Mouse (Mus musculus) kidney, adult 18-20 months (tissue): ENCODE measurements around the gene Abhd5.

Experiments used
- DNase-seq: peaks from one replicate; pipeline ENCODE4 v3.0.0; 2021

Abhd5 gene

DNA sequence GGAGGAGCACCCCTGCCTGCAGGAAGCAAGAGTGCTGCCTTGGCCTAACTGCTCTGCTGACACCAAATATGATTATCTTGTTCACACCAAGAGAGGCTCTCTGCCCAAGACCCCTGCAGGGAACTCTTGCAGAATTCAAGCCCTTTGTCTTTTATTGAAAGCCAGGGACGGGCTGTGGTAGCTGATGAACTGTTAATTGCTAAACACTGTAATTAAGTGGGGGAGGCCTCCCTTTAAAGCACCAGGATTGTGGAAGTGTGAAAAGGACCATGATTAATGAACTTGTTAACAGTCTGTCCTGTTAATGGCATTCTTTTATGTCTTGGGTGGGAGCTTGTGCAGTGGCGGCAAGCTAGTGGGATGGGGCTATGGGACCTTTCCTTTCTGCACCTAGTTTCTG lies 65.2 kb downstream of the Abhd5 start:
- no peak for DNase-seq

DNA sequence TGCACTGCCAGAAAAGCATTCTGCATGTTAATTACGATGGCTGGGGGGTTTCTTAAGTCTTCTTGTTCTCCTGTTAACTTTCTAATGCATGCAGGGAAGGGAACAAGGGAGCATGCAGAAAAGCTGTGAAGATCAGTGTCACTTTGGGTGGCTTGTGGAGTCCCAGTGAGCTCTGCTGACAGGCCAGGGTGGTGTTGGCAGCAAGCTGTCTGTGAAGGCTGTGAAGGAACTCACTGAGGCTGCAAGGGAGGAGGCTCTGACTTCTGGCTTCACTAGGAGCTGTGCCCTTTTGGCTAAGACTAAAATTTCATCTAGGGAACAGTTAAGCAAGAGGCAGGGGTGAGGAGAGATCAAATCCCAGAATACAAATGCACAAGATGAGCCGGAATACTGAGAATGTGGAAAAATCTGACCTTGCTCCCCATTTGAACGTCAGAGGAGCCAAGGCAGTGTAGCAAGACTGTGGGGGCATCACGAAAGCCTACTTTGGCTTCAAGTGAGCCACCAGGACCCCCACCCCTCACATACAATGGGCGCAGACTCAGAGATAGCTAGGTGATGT lies 68.9 kb downstream of the Abhd5 start:
- no peak for DNase-seq

DNA sequence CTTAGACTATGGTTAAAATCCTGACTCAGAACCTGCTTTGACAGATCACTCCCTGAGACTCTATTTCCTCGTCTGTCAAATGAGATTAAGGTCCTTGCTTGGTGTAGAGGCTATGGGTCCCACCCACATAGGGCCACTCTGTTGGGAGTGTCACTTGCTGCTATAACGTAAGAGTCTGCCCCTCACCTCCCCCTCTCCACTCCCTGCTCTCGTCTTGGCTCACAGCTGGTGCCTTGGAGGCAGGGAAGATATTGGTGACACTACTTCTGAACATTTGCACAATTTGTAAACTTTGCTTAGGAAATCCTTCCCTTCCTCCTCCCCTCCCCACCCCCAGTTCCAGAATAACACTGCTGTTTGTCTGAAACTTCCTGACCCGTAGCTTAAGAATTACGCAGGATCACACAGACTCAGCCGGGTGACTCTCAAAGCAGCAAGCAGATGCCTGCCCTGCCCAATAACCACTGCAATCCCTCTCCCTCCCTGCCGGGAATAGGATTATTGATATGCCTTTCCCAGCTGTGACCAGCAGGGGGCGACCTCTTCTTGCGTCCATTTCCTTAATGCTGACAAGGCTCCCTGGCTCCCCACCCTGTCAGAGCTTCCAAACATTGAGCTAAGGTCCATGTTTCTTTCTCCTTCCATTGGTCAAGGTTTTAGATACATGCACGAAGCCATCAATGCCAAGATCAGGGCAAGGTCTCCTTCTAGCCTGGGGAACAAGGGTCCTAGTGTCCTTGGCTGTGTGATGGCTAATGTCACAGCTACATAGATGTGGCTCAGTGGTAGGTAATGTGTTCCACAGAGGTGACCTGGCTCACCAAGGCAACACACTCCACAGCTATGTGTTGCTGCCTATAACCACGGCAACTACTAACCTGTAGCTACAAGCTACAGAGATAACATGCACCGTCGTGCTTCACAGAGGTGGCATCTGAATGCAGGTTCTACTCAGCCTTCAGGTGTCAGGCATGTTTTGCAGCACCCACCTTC lies 69.7 kb downstream of the Abhd5 start:
- DNase-seq, result peak; percentile 68

DNA sequence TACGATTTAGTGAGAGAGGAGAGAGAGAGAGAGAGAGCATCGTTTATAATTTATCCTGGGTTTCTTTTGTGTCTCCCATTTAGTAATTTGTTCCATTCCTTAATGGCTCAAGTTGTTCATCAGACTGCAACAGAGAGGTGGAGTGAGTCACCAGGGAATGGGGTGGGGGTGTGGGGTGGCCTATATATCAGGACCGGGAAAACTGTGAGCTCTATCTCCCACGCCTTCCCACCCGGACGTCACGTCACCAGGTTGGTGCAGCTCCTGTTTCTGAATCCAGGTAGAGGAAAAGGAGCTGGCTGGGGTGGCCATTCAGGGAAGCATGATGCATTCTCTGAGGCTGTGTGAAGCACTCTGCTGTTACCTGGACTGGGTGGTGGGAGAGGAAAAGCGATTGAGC lies 70.5 kb downstream of the Abhd5 start:
- no peak for DNase-seq

DNA sequence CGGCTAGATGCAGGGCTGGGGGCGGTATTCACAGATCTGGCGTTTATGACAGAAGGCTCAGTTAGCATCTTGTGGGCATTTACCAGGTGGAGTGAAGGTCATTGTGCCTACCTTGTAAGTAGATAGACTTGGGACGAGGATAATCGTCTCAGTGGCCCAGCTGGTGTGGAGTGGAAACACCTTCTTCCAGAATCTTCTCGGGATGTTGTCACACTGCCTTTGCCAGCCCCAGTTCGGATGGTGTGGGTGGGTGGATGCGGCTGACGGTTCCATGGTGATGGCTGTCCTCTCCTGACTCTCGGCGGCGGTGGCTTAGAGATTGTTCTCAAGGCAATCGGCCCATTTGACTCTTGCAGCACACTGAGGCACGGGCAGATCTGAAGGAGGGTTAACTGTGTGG lies 71.3 kb downstream of the Abhd5 start:
- DNase-seq, result no peak

DNA sequence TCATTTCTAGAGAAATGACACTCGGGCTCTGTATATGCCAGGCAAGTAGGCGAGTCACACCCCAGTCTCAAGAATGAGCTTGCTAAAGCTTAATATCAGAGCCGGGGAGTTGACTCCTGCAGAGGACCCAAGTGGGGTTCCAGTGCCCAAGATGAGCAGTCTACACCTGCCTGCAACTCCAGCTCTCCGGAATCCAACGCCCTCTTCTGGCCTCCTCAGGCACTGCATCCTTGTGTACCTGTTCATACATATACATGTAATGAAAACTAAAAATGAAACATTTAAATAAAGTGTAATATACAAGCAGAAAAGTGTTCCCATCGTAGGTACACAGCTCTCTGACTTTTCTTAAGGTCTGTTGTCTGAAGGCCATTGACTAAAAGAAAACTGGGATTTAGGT lies 71.7 kb downstream of the Abhd5 start:
- no peak for DNase-seq

DNA sequence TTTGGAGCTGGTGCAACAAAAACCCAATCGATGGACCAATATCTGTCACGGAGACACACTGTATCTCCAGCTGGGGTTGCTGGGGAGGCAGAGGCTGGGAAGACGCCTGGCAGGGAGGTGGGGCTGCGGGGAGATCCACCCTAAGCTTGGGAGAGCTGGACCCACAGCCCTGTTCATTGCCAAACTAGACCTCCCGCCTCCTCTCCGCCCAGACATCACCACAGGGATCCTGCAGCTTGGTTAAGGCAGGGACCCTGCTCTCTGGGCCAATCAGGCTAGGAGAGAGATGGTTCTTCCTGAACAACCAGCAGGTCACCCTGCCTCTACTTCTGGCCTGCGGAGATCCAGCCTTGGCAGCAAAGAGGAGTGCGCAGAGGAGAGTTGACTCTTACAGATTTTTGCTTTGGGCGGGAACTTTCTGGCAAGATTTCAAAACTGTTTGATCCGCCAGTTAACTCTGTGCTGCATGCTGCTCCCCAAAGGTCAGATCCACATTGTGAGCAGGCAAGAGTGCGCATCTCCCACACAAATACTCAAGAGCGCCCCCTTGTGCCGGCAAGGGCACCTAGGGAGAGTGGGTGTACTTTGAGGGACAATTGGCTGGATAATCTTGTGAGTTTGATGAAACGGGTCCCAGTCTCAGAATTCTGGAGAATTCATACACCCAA lies 73.7 kb downstream of the Abhd5 start:
- peak; percentile 14 for DNase-seq

DNA sequence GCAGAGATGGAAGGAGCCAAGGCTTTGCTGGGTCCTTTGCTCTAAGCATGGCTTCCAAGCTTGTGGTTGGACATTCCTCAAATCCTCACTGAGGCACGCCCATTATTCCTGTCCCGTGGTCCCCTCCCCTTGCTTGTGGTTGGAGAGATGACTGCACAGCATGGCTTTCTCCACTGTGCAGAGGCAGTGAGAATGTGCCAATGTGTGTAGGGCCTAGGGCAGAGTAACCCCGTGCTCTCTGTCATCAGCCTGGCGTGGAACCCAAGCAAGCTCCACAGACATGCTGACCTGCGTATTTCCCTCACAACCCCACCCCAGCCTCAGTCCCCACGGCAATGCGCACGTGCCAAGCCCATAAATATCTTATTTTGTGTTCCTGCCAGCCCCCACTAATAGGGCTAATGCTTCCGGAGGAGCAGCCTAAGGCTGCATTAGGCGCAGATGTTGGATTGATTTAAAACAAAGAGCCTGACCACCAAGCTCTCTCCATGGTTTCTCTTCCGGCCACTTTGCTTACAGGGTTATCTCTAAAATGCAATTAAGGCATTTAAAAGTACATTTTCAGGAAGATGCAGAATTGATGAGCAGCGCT lies 77.7 kb downstream of the Abhd5 start:
- no peak for DNase-seq

DNA sequence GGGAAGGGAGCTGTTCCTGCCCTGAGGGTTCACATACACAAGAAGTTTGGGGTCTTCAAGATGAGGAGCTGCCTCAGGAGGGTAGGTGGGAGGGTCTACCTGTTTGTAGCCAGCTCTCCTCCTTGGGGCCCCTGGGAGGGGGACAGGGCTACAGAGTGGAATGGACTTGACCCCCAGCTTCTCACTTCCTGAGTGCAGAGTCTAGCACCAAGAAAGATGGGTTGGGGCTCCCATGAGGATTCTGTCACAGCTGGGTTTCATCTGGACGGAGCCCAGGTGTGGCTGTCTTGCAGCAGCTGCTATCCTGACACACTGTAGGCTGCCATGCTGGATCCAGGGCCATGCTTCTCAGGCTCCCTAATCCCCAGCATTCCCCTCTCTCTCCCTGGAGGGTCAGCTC lies 78.3 kb downstream of the Abhd5 start:
- no peak for DNase-seq
